Mouse (Mus musculus) frontal cortex, postnatal 36 days (tissue): Measurements from ENCODE around the gene Slc50a1.

ENCODE experiments used
- DNase-seq, 2 experiments: peaks; one replicate each; pipeline ENCODE4 v3.0.0; 2022; ENCODE audit warnings: low spot score in 2 of 2

The Slc50a1 gene

DNA sequence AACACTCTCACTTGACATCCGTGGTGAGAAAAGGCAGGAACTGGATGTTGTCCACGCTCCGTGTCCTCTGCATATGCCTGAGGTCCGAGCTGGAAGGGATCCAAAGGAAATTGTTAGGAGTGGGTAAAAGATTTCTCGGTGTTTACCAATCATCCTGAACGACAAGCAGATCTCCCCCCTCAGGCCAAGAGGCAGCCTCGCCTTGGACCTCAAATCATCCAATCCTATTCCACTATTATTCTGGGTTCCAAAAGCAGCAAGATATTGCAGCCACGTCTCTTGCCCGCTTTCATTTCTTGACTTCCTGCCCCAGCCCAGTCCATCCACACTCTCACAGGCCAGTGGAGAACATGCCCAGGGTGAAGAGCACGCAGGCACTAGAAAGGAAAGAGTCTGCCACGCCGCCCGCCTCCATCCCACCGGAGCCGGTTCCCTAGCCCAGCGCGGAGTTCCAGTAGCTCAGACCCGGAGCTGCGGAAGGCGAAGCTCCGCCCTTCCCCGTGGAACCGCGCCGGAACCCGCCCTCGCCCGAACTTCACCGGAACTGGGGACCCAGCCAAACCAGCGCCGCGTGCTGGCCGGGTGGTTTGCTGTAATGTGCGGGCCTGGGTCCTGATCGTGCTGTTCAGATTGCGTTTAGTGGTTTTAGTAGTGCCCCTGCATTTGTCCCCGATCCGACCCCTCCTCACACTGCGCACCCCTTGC, at the start of gene Slc50a1:
Slc50a1 (minus strand) TSS at position 520 of the 705 bp plus-strand sequence.
- peak; percentile 81 to 88 for DNase-seq

DNA sequence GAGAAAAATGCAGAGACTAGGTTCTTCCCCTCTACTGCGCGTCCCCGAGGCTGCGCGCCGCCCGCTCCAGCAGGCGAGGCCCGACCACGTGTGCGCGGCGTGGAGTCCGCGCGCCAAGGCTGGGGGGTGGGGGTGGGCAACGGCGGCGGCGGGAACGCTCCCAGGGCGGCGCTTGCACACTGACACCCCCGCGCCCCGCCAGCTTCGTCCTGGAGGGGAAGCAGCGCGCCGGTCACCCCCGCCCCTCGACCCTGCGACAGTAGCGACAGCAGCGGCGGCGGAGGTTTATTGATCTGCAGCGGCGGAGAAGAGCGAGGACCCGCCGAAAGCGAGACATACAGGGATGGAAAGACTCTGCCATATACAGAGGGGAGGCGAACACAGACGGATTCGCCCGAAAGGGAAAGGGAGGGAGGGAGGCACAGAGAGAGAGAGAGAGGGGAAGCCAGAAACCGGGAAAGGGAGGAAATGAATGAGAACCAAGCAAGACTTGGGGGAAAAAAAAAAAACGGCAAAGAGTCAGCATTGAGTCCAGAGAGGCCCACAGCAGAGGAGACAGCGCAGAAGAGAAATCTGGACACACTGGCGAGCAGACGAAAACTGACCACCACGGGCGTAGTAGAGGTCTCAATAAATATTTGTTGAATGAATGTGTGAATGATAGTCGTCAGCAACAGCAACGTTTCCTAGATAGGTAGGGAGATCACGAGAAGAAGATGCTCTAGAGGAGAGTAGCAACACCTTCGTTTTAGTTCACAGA, 49.4 kb upstream of the Slc50a1 start:
- DNase-seq: no peak

DNA sequence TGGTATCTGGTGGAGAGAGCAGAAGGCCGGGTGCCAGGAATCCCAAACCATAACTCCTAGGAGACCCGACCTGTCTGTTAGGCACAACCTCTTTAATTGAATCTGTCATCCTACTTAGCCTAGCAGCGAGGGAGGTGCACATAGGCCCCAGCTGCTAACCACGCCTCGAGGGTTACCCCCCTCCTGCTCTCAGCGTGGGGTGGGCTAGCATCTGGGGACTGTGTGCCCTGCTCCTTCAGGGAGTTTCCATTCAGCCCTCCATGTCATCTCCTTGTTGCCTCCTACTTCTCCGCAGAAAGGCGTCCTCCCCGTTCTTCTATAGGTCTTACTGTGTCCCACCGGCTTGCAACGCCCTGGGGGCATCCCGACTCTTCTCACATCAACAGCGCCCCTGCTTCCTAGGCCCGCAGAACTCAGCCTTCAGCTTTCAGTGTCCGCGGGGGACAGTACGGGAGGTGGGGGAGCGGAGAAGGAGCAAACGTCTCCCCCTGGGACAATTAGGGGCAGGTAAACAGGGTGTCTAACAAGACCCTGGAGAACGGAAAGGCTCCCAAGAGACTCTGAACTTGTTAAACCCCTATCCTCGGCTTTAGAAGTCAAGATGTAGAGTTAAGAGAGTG, 48.7 kb upstream of the Slc50a1 start:
- no peak for DNase-seq

DNA sequence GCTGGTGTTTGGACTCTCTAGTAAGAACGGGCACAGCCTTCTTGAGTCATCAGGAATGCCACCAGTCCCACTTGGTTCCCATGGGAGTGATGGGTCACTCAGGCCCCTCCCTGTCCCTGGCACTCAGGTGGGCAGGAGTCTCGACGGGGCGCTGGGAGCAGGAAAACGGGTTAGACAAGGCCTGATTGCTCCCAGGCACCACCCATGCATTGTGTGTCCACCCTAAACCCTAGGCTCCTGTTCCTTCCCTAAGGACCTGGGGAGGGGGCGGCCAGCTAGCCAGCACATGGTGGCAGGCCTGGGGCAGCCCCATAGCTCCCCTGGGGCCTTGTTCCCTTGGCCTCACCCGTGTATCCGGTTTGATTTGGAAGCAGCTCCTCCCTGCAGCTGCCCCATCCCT, 47.9 kb upstream of the Slc50a1 start:
- DNase-seq: no peak

DNA sequence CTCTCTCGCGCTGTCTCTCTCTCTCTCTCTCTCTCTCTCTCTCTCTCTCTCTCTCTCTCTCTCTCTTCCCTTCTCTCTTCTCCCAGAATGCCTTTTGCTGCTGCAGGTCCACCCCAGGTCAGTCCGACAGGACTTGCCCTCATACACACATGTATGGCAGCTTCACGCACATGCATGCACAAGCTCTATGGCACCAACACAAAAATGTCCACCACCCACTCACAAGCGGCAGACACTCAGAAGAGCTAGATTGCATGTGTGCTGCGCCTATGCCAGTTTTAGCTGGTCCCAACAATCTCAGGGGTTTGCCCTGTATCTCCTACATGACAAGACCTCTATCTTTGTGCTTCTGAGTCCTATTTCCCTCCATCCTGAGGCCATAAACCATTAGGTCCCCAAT, 46.9 kb upstream of the Slc50a1 start:
- peak in 1 of 2 experiments; percentile 48 for DNase-seq

DNA sequence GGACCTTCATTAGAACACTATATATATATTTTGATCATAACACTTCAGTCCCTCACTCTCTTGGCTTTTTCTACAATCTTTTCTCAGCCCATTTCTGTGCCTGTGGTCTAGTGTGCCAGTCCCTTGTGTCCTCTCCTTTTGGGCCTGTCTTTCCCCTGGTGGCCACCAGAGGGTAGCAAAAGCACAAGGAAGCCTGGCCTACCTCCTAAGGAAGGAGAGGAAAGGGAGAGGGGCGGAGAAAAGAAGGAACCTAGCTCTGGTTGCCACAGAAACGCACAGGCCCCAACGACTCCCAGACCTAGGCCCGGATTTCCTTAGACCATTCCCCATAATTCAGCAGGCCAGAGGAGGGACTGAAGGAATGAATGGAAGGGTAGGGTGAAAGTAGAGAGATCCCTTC, 46.5 kb upstream of the Slc50a1 start:
- DNase-seq: peak; percentile 85 to 92

DNA sequence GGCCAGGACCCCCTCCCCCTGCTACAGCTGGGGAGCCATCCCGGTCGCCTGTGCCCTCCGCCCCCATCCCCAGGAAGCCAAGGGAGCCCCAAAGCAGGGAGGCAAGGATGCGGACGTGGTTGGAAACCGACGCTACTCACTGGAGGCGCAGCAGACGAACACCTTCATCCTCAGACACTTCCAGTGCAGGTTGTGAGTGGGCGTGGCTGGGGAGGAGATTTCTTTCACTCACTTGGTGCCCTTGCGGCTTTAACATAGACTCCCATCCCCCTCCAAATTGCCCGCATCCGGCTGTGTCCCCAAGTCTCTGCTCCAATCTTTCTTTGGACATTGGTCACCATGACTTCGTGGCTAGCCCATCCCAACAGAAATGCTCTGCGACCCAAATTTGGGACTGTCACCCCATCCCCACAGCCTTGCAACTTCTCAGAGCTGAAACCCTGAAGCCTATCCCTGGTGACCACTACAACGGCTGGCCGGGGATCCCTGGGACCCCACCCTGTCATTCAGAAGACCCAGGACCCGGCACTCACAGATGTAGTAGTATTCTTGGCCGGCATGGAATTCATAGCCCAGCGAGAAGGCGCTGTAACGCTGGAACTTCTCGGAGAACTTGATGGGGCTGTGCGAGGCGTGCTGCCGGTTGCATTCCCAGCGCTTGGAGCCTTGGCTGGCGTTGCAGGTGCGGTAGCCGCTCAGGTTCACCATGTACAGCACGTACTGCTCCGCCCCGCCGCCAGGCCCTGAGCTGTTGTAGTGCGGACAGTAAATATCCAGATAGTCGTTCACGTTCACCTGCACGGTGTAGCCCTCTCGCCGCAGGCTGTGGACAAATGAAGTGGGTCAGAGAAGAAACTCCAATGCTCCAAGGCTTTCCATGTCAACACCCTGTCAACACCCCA, 45.8 kb upstream of the Slc50a1 start:
- DNase-seq: no peak

DNA sequence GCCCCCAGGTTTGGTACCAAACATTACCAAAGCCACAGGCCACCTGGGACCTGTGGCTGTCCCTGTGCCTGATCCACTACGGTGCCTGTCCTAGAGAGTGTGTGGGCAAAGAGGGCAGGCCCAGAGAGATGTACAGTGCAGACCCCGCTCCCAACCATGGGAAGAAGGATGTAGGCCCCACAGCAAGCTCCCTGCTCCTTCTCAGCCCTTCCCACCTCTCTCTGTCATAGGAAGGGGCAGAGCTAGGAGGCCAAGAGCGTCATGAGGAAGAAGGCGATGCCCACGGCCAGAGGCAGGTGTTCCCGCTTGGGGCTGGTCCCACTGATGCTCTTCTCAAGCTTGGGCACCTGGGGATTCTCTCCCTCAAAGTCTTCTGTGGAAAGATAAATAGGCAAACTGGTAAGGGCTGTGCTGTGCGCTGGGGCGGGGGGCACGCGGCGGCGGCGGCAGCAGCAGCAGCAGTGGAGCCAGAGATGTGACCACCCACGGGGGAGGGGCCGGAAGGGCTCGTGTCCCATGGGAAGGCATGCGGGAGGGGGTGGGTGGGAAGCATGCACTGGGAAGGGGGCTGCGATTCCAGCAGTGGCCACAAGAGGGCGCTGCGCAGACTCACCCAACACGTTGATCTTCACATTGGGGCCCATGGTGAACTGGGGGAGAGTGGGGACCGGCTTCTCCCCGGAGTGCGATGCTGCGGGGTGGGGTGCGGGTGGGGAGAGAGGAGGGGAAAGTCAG, 45.0 kb upstream of the Slc50a1 start:
- DNase-seq: peak; percentile 79 to 80

DNA sequence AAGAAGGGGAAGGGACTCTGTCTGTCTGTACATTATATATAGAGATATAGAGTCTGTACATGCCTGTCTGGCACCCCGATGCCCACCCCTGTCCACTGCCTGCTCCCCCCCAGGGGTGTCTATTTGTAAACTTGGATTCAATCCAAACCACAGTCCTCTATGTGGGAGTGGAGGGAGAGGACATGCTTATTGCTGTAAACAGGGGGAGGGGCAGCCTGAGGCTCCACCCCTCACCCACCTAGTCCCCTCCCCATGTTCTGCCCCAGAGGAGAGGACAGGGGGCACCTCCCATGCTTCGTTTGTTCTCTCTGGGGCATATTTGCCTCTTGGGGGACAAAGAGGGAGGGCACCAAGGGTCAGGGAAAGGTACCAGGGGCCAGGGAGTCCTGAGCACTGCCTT, 44.4 kb upstream of the Slc50a1 start:
- no peak for DNase-seq

DNA sequence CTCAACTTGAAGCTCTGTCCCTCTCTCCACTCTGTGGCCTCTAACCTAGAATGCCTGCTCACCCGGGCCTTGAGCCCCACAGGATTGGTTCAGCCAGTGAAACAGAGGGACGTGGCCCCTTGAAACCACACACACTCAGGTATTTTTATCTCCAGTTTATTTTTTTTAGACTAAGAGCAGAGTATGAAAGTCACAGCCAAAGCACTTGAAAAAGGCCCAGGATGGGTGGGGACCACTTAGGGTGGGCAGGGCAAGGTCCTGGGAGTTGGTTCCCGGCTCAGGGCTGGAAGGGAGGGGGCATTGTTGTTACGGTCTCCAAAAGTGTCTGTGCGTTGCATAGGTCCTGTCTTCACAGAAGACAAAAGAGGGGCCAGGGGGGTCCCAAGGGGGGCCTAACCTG, 44.0 kb upstream of the Slc50a1 start:
- no peak for DNase-seq

DNA sequence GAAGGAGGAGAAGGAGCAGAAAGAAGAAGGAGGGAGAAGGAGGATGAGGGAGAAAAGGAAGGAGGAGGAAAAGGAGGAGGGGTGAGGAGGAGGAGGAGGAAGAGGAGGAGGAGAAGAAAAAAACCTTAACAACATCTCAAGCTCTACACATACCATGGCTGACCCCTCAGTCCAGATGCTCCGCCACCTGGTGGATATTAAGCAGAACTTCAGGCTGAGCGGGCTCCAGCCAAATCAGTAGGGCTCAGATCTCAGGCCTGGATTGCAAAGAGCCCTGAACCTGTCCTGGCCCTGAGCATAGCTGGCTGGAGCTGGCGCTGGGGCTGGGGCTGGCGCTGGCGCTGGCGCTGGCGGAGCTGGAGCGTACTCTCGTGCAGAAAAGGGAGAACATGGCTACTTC, 37.7 kb upstream of the Slc50a1 start:
- peak in 1 of 2 experiments; percentile 58 for DNase-seq

DNA sequence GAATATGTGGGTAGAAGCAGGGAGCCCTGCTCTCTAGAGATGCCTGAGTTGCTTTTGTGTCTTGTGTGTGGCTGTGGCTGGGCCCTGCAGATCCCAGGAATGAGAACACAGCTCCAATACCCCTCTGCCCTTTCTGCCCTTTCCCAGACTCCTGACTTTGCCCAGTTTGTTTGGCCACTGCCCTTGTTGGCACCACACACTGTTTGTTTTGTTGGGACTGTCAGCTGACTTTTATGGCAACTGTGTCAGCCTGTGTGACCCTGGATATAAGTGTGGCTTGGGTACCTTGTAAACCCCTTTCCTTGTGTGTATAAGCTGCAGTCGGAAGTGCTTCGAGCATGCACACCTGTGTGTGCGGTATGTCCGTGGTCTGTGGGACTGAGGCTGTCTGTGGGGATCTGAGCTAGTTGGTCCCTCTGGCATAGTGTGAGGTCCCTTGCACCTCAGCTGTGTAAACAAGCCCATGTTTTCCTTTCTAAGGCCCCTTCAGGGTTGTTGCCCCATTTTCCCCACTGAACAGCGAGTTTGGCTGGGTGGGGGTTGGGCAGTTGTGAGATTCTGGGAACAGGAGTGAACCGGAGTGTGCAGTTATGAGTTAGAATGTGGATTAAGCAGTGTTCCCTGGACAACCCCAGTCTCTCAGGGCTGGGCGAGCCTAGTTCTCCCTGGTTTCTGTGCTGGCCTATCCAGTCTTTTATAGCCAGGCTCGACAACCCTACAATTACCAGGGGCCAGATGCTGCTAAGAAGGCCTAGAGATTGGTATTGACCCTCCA, 35.4 kb upstream of the Slc50a1 start:
- DNase-seq: no peak

DNA sequence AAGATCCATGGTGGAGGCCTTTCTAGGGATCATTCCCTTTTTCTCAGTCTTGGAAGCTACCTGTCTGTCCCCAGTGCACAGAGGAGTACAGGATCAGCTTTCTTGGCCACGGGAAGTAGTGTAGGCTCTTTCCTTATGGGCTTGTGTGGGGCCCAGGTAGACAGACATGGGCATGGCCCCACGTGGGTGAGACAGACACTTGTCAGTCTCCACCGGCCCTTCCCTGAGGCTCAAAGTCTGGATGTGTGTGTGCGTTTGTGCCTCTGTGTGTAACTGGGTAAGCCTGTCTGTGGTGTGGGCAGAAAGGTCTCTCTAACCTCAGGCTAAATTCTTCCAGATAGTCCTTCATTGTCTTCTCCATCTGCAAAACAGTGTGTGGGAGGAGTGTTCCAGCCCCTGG, 34.7 kb upstream of the Slc50a1 start:
- no peak for DNase-seq

DNA sequence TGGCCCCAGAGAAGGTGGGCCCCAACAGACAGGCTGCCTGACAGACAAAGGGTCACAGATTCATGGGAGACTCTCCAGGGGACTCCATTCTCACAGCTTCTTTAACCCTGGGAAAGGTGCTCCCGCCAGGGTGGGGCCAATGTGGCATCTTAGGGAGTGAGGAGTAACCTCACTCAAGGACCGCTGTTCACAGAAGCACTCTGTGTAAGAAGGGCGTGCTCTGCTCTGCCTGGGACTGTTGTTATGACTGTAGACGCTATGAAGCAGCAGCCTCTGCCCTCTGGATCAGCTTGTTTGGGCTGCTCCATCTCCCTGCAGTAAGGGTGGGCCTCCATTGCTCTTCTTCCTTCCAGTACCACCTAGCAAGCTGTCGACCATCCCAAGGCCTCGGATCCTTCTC, 34.1 kb upstream of the Slc50a1 start:
- no peak for DNase-seq

DNA sequence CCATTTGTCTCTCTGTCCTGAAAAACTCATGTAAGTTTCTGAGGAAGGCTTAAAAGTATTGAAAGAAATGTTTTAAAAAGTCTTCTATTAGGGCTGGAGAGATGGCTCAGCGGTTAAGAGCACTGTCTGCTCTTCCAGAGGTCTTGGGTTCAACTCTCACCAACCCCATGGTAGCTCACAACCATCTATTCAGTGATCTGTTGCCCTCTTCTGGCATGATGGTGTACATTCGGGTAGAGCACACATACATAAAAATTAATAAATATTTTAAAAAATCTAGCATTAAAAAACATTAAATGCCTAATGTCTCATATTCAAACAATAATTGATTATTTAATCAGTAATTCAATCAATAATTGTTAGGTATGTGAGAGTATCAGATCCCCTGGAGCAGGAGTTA, 30.1 kb upstream of the Slc50a1 start:
- DNase-seq: no peak

DNA sequence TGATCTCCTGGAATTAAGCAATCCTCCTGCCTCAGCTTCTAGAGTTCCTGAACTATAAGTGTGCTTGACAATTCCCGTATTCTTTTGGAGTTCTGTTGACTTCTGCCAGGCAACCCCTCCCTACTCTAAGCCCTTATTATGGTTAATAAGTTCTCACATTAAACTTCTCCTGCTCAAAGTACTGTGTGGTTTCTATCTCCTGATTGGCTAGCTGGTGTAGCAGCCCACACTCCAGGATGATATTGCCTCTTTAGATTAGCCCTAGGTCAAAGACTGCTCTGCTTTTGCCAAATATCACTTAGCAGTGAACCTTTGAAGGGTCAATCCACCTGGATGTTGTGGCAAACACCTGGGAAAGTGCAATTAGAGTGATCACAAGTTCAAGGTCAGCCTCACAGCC, 29.7 kb upstream of the Slc50a1 start:
- no peak for DNase-seq

DNA sequence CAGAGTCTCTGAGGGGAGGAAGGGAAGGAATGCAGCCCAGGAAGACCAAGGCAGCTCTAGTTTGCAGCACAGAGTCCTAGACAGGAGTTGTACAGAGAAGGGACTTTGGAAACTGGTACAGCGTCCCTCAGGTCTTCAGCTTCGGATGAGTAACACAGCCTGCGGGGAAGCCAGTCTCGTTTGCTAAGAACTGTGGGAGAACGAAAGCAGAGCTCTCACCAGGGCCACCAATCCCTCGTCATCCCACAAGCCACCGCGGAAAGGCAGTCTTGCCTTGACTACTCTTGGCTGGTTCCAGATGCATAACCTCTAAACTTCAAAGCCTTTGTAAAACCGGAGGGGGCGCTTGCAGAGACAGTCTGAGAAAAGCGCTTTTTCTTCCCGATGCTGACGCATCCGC, 29.1 kb upstream of the Slc50a1 start:
- DNase-seq: peak in 1 of 2 experiments; percentile 50

DNA sequence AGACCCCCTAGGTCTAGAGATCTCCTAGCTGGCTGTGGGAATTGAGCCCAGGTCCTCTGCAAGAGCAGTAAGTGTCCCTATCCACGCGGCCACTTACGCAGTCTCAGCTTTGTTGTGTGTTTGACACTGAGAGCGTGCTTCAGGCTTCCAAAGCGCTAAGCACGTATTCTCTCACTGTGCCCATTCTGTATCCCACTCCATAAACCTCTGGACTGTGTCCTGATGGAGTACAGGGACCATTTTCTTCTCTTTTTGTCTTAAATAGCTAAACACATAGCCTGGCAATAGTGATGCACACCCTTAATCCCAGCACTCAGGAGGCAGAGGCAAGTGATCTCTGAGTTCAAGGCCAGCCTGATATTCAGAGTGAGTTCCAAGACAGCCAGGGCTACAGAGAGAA, 28.5 kb upstream of the Slc50a1 start:
- DNase-seq: no peak

DNA sequence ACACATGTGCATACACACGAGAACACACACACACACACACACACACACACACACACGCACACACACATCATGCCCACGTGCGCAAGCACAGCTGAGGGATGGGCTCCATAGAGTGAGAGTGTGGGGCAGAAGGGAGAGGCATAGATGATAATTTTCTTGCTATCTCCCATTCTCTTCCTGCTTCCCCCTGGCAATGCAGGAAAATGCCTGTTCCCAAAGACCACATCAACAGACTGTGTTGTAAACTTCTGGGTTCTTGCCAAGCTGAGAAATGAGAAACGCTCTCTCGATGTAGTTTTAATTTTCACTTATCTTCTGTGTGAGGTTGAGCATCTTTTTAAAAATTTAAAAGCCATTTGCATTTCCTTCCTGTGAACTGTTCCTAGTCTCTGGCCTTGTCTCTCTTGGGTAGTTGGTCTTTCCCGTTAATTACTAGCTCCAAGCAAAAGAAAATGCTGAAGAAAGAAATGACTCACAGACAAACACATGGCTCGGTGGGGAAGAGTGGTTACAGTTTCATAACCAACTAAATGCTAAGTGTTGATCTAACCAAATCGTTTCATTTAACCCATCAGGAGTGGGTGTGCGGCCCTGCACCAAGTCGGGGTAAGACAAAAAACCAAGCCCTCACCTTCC, 26.5 kb upstream of the Slc50a1 start:
- peak in 1 of 2 experiments; percentile 13 for DNase-seq

DNA sequence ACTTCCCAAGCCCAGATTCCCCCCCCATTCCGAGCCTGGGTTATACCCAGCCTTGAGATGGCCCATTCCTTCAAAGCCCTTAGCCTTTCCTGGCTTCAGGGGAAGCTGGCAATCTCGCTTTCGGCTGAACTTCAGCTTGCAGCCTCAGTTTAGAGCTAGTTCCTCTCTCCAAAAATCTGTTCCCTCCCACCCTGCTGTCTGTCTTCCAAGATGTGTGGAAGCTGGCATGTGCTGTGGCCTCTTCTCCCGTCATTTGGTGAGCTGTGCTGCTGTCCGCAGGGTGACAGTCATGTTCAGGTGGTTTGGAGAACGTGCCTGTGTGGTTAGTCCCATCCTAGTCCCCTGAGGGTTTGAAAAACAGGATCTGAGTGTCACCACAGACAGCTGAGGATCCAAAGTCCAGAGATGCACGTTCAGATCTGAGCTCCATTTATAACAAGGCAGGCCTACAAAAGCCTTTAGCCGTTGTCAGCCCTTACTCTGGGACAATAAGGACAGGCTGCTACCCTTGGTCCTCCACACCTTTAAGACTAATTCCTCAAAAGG, 25.4 kb upstream of the Slc50a1 start:
- no peak for DNase-seq
